Mouse (Mus musculus): Measurements from ENCODE around the gene Rarres1.

Gene Rarres1

GRCm38 (mm10) chr3:67493132-67493531, 22.2 kb downstream of the Rarres1 start:
- DNase-seq (ENCODE audit: low read depth, low spot score) = no peak

DNA sequence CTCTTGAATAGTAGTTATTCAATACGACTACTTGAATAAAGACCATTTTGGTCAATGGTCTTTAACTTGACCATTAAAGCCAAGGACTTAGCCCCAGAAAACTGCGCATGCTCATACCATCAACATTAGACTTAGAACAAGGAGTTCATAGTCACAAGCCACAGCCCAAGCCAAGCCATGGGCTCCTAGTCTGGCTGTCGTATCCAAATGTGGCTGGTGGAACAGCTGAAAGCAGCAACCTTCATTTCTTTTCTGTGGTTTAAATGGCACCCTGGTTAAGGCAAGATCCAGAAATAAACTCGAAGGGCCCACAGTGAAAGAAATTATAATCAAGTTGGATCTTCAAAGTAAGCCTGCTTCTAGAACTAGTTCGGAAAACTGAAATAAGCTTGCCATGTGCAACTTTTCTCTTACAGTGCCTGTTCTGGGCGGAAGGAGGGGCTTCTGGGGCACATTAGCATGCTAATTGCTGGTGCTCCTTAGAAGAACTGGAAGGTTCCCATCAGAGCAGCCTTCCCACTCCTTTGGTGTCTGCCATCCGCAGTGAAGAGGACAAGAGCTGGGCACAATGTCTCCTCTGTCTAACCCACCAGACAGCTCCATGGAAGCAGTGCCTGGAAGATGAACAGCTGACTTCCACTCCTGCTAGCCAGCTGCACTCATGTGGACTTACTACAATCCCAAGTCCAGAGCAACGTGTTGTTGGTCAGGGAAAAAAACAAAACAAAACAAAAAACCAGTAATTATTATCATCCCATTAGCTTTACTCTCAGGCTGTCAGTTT, 23.0 kb downstream of the Rarres1 start:
- DNase-seq (ENCODE audit: low read depth, low spot score) = no peak

DNA sequence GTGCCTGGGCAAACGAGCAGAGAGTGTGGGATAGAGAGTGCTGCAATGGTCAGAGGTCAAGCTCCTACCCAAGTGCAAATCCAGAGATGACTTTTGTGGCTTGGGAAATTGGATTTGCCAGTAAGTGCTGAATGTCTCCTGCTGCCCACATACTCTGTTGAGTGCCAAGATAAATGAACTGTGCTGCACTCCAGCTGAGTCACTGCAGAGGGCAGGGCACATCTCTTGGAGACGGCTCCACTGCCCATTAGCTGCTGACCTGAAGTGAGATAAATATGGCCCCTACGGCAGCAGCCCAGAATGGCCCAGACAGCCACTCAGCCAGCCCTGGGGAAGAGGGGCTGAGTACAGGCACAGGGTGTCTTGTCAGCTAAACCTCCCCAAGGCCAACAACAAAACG, 25.2 kb downstream of the Rarres1 start:
- DNase-seq (ENCODE audit: low read depth, low spot score) = no peak

DNA sequence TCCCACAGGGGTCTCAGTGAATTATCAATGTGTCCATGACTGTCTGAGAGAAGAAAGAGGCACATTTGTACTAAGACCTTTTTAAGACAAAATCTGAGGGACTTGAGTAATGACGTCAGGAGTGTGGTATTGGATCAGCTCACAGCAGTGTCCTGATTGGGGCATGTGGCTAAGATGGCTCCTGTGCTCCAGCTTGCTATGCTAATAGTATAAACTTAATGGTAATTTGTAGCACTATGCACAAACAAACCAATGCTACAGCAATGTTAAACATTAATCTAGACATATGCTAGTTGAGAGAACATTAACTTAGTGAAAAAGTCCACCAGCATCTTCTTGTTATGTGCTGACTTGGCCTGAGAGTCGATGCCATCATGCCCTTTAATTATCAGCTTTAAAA, 30.1 kb downstream of the Rarres1 start:
- no peak for DNase-seq (ENCODE audit: low read depth, low spot score)

GRCm38 (mm10) chr3:67482400-67482799, 32.9 kb downstream of the Rarres1 start:
- DNase-seq (ENCODE audit: low read depth, low spot score) = no peak

GRCm38 (mm10) chr3:67479806-67480205, 35.5 kb downstream of the Rarres1 start:
- DNase-seq (ENCODE audit: low read depth, low spot score) = no peak

DNA sequence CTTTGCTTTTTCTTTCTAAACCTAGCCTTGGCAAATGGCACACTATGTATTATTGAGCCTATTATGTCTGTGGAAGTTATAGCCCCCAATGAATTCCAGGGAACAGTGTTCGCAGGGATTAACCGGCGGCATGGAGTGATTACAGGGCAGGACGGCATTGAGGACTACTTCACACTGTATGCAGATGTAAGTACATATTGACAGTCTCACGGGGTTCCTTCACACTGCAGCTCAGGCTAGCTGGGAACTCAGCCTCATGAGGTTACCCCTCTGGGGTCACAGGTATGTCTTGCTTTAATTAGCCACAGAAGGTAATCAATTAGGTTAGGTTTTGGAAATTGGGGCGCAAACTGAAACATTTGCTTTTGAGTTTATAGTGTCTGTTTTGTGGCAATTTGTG, 41.9 kb downstream of the Rarres1 start:
- DNase-seq (ENCODE audit: low read depth, low spot score) = no peak

- no peak for DNase-seq (ENCODE audit: low read depth, low spot score)
Observed at GRCm38 (mm10) chr3:67471408-67472127, 43.8 kb downstream of the Rarres1 start.

GRCm38 (mm10) chr3:67467281-67467680, 48.0 kb downstream of the Rarres1 start:
- DNase-seq (ENCODE audit: low read depth, low spot score) = no peak

DNA sequence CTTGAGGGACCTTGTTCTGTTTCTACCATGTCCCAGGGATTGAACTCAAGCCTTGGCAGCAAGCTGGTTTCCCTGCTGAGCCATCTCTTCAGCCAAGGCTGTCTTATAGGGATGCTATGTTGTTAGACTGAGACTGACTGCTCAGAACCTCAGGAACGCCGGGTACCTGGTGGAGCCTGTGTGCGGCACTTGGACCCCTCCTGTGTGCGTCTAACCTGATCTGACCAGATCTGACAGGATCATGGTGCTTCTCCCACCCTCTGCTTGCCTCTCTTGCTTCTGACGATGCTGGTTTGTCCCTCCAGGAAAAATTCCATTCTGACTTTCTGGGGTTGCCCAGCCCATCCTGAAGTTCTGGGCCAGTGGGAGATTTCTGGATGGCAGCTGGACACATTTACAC, 48.7 kb downstream of the Rarres1 start:
- DNase-seq (ENCODE audit: low read depth, low spot score) = peak; percentile 77

DNA sequence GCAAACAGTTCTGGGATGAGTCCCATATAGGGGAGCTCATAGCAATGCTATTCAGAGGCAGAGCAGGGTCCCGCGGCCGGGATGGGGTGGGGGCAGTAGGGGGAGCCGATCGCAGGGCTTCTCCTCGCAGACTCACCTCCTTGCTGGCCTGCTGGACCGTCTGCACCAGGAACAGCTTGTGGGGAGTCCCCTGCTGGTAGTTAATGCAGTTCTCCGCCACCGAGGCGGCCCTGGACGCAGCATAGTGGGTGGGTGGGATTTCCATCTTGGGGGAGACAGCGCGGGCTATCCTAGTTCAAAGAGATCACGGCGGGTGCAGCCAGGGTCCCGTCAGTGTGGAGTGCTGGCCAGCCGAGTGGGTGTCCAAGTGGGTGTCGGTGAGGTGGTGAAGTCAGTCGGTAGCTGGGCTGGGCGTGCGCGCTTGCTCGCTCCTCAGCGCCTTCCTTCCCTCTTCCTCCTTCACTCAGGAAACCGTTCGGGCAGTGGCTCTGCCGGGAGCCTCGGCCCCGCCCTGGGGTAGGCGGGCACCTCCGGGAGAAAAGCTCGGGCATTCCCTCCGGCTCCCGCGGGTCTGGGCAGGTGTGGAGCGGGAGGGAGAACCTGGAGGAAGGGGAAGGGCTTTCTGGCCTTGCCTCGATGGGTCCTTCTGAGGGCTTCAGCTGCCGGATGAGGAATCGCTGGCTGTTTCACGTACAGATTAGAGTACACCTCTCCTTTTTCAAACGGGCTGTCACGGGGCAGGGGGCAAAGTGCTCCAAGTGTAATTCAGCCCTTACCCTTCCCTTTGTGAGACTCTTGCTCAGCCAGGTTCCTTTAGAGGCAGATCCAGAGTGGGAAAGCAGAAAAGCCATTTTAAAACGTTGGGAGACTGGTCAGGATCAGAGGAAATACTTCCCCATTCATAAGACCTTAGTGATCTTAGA, 51.6 kb downstream of the Rarres1 start, which contains the start of gene Lxn:
TSS of gene Lxn (minus strand) at position 477 of the 923 bp plus-strand sequence.
- DNase-seq (ENCODE audit: low read depth, low spot score) = peak; percentile 89

DNA sequence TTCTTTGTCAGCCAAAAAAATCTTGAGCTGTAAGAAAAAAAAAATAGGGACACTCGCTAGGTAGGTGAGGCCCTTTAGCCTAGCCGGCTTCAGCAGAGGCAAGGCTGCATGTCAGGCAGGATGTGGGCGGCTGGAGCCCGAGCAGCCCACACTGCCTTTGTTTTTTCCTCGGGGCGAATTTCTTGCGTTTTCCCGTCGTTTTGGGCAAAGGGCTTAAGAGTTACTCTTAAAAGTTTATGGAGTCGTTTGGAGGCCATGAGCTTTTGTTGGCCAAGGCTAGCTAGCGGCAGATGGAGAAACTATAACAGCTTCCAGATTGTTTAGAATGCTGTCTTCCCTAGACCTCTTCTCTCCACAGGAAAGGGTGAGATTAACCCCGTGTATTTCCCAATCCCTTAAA, 52.3 kb downstream of the Rarres1 start:
- DNase-seq (ENCODE audit: low read depth, low spot score) = no peak

GRCm38 (mm10) chr3:67462578-67462977, 52.7 kb downstream of the Rarres1 start:
- DNase-seq (ENCODE audit: low read depth, low spot score) = no peak

DNA sequence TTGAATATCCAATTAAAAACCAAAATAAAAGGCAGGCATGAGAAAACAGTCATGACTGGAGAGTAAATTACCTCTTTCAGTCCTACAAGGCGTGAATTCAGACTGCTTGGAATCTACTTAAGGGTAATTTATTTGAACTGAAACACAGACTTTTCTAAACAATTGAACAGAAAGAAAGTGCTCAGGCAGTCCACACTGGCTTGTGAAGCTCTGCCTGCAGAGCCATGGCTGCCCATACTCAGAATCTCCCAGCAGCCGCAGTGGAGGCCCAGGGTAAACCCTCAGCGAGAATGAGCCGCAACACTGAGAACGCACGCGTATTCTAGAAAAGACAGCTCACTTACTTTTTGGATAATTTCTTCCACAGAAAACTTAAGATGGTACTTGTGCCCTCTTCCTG, 53.3 kb downstream of the Rarres1 start:
- DNase-seq (ENCODE audit: low read depth, low spot score) = no peak

- no peak for DNase-seq (ENCODE audit: low read depth, low spot score)
Observed at GRCm38 (mm10) chr3:67459881-67460280, 55.4 kb downstream of the Rarres1 start.

DNA sequence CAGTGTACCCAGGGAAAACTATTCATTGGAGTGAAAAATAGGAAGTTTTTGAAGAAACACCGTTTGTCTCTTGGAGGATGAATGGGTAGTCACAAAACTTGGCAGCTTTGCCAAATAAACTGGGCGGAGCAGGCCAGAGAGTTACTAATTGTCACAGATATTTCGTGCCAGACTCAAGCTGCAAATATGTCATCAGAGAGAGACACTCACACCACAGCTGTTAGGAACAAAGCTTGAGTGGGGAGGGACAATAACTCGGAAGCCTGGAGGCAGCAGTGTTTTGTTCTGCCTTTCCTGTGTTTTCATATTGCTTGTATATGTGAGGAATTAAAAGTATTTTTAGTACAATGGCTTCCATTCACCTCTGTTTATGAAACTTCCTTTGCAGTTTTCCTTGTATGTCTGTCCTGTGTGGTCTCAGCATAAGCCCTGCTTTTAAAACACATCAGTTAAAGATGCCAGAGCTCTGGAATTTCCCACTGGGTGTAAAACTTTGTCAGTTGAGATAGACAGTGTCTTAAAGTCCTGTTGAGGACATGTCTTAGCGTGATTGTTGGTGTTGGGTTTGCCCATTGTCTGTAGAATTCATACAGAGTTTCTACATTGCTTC, 64.6 kb downstream of the Rarres1 start:
- no peak for DNase-seq (ENCODE audit: low read depth, low spot score)

DNA sequence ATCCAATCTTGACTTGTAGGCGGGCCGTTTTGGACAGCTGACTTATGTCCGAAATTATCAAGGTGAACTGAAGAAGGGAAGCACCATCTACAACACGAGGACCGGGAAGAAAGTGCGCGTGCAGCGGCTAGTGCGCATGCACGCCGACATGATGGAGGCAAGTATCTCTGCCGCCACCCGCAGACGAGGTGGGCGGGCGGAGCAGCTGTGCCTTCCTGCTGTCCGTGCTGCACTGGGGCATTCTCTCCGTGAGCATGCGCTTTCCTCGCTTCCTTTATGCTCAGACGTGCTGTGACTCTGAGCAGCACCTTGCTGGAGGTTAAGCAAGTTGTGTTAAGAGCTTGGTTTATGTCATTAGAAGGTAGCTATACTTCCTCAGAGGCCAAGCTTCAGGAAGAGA, 65.7 kb downstream of the Rarres1 start:
- DNase-seq (ENCODE audit: low read depth, low spot score) = peak; percentile 83

GRCm38 (mm10) chr3:67447143-67447542, 68.2 kb downstream of the Rarres1 start:
- peak; percentile 67 for DNase-seq (ENCODE audit: low read depth, low spot score)

DNA sequence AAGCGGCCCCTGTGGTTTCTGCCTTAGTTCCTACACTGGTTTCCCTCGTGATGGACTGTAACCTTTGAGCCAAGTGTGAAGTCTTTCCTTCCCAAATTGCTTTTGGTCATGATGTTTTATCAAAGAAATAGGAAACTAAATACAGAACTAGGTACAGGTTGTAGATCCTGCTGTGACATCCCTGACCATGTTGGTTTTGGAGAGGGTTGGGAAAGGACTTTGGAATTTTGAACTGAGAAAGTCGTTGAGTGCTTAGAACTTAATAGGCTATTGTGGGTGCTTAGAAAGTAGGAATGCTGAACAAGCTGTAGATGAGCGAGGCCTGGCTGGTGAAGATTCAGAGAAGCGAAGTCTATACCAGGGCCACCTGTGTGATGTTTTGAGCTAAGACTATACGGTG, 81.3 kb downstream of the Rarres1 start:
- no peak for DNase-seq (ENCODE audit: low read depth, low spot score)

GRCm38 (mm10) chr3:67429999-67430380, 85.3 kb downstream of the Rarres1 start, which contains the start of gene Gfm1:
Gene Gfm1 (plus strand): TSS chr3:67430096.
- DNase-seq (ENCODE audit: low read depth, low spot score) = peak; percentile 95

DNA sequence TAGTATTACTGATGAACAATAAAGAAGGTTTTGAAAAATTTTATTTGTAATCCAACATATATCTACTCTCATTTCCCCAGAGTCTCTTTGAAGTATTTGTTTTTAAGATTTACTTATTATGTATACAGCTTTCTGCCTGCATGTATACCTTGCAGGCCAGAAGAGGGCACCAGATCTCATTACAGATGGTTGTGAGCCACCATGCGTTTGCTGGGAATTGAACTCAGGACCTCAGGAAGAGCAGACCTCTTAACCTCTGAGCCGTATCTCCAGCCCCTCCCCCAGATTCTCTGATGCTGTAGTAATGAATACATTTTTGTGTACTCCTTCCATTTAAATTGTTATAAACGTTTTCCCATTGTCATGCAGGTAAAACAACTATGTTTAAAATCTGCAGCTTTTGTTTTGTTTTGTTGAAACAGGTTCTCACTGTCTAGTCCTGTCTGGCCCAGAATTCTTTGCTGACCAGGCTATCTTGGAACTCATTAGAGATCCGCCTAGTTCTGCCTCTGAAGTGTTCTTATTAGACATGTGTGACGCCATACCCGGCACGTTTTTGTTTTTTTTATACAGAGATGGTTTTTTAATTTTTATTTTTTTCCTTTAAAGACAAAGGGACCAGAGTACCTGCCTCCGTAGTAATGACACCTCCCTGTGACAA, 85.9 kb downstream of the Rarres1 start:
- DNase-seq (ENCODE audit: low read depth, low spot score) = peak; percentile 28
